Mouse (Mus musculus) G1E-ER4 (cell line): ENCODE results near the gene Wnt10a. TPM values are rescaled to one million over a fixed set of nuclear protein-coding genes. Genes with fewer than 3 reads are reported as not detected.

Experiments used
- GATA1 ChIP-seq: IDR thresholded peaks from one replicate; pipeline ENCODE4 v1.8.0; 2012; ENCODE audit warnings: low read length, inconsistent platforms
- polyA plus RNA-seq: library from polyadenylated mRNA; stranded (reverse); fragments of >175 nt; gene quantifications from 2 replicates; pipeline ENCODE4 v1.2.3, GENCODE M21; 2012

Wnt10a gene
- not detected in 2 replicates for polyA plus RNA-seq

GRCm38 (mm10) chr1:74791249-74791648 is at the start of gene Wnt10a:
TSS of gene Wnt10a (plus strand) at chr1:74791516.
- TF ChIP-seq GATA1: no peak

- no peak for TF ChIP-seq GATA1
These were observed 44.0 kb upstream of the Wnt10a start for GRCm38 (mm10) chr1:74747335-74747734.

DNA sequence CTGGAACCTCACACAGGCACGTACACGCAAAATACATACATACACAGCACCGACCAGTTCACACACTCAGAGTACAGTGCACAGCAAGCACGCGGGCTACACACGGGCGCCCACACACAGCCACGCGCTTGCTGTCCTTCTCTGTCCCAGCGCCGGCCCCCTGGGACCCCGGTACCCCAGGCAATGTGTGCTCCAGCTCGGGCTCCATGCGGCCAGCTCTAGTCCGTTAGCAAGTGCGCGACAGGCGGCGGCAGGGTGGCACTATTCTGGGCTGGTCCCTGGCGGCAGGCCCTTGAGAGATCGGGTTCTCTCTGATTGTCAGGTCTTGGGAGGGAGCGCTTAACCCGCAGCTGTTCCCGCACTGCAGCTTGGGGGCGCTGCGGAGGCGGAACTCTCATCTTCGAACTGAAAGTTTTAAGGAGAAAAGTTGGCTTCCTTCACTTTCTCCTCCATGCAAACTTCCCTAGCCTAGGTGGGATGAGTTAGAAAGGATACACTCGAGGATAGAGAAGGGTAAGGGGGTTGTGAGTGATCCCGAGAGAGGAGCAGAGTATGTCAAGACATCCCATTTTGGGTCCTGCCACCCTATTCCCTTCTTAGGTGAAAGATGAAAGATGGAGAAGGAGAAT is 42.6 kb upstream of the Wnt10a start, which contains the start of gene Prkag3:
TSS of gene Prkag3 (minus strand) at position 579 of the 629 bp plus-strand sequence.
- TF ChIP-seq GATA1: no peak

DNA sequence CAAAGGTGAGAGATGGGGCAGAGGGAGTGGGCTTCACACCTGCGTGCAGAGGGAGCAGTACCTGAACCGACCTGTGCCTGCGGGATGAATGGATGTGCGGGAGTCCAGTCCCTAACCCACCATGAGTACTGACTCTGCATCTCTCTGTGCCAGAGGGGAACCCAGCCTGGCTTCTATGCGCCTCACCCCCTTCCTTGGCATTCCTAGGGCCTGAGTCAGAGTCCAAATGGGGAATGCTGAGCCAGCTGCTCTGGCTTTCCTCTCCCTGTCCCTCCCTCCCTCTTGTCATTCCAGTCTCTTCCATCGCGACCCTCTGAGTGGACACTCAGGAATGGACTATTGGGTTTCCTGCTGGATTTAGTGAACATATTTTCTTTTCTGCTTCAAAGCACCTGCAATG is 42.0 kb upstream of the Wnt10a start:
- TF ChIP-seq GATA1: no peak

DNA sequence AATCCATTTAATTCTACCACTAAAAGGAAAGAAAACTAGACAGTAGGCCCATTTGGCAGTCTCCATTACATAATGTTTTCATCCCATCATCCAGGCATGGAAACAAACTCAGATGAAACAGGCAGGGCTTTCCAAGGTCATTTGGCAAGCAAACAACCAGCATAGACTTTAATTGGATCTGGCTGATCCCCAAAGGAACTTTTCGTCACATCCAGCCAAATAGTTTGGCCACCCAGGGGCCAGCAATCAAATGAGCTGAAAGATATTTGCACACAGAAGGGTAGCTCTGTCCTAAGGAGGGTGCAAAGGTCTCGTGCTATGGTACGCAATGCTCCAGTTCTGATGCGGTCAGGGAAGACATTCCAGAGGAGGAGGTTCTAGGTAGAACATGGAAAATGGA is 40.6 kb upstream of the Wnt10a start:
- TF ChIP-seq GATA1: no peak

GRCm38 (mm10) chr1:74752150-74752549 is 39.2 kb upstream of the Wnt10a start:
- no peak for TF ChIP-seq GATA1

DNA sequence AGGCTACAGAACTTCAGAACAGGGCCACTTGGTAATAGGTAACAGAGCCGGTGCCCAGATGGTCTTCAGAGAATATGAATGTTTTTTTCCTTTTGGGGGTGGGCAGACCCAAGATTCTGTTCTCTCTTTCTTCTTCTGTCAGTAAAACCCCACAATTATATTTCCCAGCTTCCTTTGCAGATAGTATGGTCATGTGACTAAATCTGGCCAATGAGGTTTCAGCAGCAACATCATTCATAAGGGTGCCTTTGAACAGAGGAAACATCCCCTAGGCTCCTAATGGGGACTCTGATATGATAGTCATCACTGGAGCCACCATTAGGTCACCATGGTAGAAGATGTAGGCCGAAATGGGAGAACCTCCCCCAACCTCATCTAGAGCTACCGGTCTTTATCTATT is 38.5 kb upstream of the Wnt10a start:
- no peak for TF ChIP-seq GATA1

- TF ChIP-seq GATA1: no peak
These were observed 37.9 kb upstream of the Wnt10a start for GRCm38 (mm10) chr1:74753266-74753974.

DNA sequence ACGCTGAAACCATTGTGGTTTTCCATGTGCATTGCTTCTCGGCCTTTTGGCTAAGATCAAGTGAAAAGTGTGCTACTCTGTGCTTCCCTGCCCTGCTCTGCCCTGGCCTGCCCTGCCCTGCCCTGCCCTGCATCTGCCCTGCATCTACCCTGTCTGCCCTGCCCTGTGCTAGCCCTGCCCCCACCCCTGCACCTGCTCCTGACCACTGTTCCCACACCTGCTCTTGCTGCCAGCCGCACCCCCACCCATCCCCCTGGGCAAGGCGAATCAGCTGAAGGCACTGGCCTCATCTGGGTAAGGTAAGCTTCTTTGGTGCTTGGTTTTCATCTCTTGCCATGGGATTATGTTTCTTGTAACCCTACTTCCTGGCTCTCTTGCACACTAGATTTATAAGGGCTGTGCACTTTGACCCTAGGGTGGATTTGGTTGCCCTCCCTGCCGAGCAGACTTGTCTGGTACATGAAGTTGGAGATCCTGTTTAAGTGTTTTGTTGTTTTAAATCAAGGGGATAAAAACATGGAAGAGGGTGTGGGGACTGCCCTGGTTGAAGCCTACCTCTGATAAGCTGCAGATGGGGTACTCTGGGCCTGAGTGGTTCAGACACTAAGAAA is 37.0 kb upstream of the Wnt10a start:
- TF ChIP-seq GATA1: no peak

DNA sequence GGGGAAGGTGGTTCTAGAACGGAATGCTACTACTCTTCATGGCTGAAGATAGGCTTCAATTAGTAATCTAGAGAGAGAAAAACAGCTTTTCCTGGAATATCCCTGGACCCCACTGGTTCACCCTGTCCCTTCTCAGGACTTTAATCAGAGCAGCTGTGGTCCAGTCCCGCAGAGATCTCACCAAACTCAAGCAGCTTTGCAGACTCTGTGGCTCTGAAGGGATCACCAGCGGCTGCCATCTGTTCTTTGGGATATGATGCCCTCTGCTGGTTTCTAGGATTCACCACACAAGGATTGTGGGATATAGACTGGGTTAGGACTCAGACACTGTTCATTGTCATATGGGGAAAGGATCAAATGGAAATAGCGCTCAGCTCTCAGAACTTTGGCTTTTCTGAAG is 31.5 kb upstream of the Wnt10a start:
- TF ChIP-seq GATA1: no peak

DNA sequence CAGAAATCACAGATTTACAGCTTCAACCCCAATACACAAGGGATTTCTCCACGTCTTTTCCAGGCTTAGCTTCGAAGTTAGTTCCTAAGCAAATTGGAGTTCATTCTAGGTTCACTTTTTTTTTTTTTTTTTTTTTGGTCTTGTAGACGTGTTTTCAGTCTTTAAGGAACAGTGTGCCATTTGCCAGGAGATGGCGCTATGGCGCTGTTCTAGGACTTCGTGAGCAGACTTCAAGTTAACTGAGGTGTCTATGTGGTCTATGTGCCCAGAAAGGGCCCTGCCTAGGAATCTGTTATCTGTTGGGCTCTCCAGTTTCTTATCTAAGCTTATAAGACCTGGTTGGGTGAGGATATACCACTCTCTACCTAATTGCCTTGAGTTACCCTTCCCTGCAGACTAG is 28.2 kb upstream of the Wnt10a start:
- no peak for TF ChIP-seq GATA1

DNA sequence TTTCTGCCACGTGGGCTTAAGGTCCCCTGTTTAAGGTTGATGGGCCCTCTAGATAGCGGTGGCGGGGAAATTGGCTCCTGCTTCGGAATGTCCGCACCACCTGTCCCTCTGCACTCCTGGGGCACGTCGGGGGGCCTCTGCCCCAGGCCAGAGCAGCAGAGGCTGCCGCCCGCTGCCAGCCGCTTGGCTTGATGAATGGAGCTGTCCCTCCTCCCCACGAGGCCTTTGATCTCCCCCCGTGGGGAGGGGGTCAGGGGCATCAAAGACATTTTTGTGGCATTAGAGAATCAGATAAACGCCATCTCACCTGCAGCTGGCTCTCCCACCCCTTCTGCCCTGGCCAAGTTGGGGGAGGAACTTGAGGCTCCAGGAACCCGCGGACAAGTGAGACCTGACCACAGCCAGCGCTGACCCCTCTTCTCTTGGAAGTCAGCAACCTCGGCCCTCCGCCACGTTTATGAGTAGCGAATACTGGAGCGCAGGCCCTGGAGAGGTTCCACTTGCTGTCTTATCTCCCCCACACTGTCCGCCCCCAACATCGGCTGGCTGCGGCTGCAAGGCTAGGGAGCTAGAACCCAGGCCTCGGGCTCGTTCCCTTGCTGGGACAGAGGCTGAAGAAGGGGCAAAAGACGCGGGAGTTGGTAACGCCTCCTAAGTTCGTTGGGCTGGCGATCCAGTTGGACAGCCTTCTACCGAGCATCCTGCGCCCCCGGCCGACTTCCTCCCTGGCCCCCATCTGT is 20.4 kb upstream of the Wnt10a start:
- no peak for TF ChIP-seq GATA1

DNA sequence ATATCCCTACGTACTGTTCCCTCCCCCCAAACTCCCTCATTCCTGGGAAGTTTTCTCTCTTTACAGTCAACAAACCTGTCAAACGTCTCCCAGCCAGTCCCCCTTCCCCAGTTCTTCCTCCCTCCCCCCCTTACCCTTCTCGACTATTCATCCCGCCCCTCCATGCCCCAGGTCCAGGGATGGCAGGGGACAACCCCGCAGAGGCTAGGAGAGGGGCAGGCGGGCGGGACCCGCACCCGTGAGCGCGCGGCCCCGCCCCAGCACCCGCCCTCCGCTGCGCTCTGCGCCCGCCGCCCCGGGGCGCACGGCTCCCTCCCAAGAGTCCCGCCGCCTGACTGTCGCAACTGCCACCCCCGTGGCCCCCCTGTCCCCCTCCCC is 19.9 kb upstream of the Wnt10a start:
- TF ChIP-seq GATA1: no peak

- no peak for TF ChIP-seq GATA1
These were observed 19.6 kb upstream of the Wnt10a start, which contains the start of gene Wnt6 for GRCm38 (mm10) chr1:74771845-74771930. TSS of gene Wnt6 (plus strand) at chr1:74771892.

- TF ChIP-seq GATA1: no peak
These were observed 19.2 kb upstream of the Wnt10a start for GRCm38 (mm10) chr1:74771931-74772620.

DNA sequence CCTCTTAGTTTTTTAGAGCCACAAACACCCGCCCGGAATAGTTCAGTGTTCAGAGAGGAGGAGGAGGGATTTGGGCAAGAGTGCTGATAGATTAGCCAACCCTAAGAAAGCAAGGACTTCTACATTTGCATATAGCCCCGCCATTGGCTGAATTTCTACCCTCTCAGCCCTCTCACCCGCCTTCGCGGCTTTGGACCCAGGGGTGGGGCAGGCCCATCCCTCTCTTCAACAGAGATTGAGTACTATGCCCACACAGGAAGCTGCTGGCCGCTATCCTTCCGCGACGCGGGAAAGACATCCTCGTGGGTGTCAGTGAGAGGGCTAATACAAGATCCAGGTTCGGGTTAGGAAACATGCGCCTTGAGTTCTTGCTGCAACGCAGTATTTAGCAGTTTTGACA is 18.2 kb upstream of the Wnt10a start:
- no peak for TF ChIP-seq GATA1
